In the genomic region with DNA sequence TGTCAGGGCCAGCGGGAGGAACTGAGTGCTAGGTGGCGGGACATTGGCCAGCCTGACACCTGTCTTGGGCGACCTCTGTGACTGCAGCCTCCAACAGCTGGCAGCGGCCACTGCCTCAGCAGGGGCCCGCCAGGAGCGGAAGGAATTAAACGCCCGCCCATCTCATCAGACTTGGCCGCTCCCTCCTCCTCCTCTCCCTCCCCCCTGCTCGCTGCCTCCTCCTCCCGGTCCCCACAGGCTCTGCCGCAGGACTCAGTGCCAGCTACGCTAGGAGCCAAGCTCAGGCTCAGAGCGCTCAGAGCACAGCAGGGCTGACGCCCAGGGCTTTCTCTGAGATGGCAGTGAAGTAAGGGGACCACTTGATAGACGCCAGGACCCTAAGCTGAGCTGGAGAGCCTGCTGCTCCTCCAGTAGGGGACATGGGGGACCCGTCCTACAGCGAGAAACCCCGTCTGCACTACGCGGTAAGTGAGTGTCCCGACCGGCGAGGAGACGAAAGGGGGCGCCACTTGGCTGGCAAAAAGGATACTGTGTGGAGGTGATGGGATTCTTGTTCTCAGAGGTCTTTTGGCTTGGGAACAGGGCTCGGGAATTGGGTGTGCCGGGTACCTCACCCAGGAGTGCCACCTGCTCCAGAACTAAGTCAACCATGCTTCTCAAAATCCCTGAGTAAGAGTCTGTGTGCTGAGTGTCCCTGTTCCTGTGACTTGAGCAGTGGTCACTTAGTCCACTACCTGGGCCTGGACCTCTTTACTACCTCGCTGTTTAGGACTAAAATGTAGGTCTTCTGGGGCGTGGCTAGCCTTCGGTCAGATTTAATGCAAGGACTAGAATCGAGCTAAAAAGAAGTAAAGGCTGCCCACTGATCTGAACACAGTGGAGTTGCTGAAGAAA, we compare ENCODE assay signal across 8 mouse cellular contexts.
DNase-seq lines count a peak whose midpoint lies in the region; ATAC-seq and TF ChIP-seq lines count a peak whose summit lies in the region.

No protein-coding gene starts in this region.

- peak; percentile 98 for ATAC-seq in forebrain, embryonic 15.5 days (replicated peaks)
- peak; percentile 97 for ATAC-seq in liver, postnatal 0 days
- ATAC-seq in neural tube, embryonic 12.5 days (ENCODE audit: low FRiP score, low read depth), result peak; percentile 97
- peak; percentile 97 for ATAC-seq in stomach, postnatal 0 days (ENCODE audit: low FRiP score, low TSS enrichment)

- 19% methylated on average over 32 of the region's 32 CpGs for whole genome bisulfite sequencing in forebrain, embryonic 15.5 days
- 19% methylated on average over 32 of the region's 32 CpGs for WGBS in liver, postnatal 0 days (ENCODE audit: insufficient replicate concordance)
- 19% methylated on average over 32 of the region's 32 CpGs for WGBS in neural tube, embryonic 12.5 days
- whole genome bisulfite sequencing in stomach, postnatal 0 days, result 17% methylated on average over 28 of the region's 32 CpGs

- peak overlapping the region; percentile 70 for H3K4me3 ChIP-seq in ES-Bruce4 (ENCODE audit: low read depth, low read length)
- H3K4me3 ChIP-seq in forebrain, embryonic 15.5 days, result peak overlapping the region; percentile 36
- H3K4me3 ChIP-seq in liver, postnatal 0 days (ENCODE audit: low read depth, low read length), result peak overlapping the region; percentile 50
- H3K4me3 ChIP-seq in neural tube, embryonic 12.5 days, result peak overlapping the region; percentile 28
- peak overlapping the region; percentile 43 for H3K4me3 ChIP-seq in stomach, postnatal 0 days (ENCODE audit: low read depth, low read length)

- peak; percentile 28 for TF ChIP-seq CTCF in ES-Bruce4 (IDR thresholded peaks at IDR 0.05; ENCODE audit: low read depth, low read length)
- TF ChIP-seq CTCF in liver, postnatal 0 days (IDR thresholded peaks at IDR 0.05; ENCODE audit: low read depth), result peak; percentile 47
- peak; percentile 65 for TF ChIP-seq CTCF in stomach, postnatal 0 days (IDR thresholded peaks at IDR 0.05; ENCODE audit: low read depth)

- intact Hi-C loops in heart, postnatal 25 days (cut with DNase I), result loop anchor here (5.0 kb wide), 1 partner anchor 261 kb away; no protein-coding TSS in a partner anchor

- TF ChIP-seq EP300 in ES-Bruce4 (IDR thresholded peaks at IDR 0.05; ENCODE audit: insufficient read depth, low read depth, low read length), result no peak
- no peak for TF ChIP-seq EP300 in liver, postnatal 0 days (IDR thresholded peaks at IDR 0.05; ENCODE audit: low read depth)
- TF ChIP-seq EP300 in stomach, postnatal 0 days (optimal IDR thresholded peaks at IDR 0.05), result no peak

- H3K9me3 ChIP-seq in ES-Bruce4 (replicated peaks; ENCODE audit: control insufficient read depth, insufficient read depth, low read length, poor library complexity, severe bottlenecking), result no peaks in the 10 kb centered on the region
- H3K9me3 ChIP-seq in forebrain, embryonic 15.5 days, result no peaks in the 10 kb centered on the region
- no peaks in the 10 kb centered on the region for H3K9me3 ChIP-seq in liver, postnatal 0 days (ENCODE audit: low read length)
- no peaks in the 10 kb centered on the region for H3K9me3 ChIP-seq in neural tube, embryonic 12.5 days
- no peaks in the 10 kb centered on the region for H3K9me3 ChIP-seq in stomach, postnatal 0 days (ENCODE audit: control insufficient read depth, low read length)

- no peaks in the 10 kb centered on the region for H3K36me3 ChIP-seq in ES-Bruce4 (ENCODE audit: control insufficient read depth, insufficient read depth, low read length, poor library complexity, severe bottlenecking)
- H3K36me3 ChIP-seq in forebrain, embryonic 15.5 days, result no peaks in the 10 kb centered on the region
- H3K36me3 ChIP-seq in liver, postnatal 0 days (replicated peaks; ENCODE audit: insufficient read depth, low read length), result no peaks in the 10 kb centered on the region
- H3K36me3 ChIP-seq in neural tube, embryonic 12.5 days, result no peaks in the 10 kb centered on the region
- no peaks in the 10 kb centered on the region for H3K36me3 ChIP-seq in stomach, postnatal 0 days (ENCODE audit: control insufficient read depth, insufficient read depth, low read length)

- H3K27me3 ChIP-seq in ES-Bruce4 (ENCODE audit: control insufficient read depth, insufficient read depth, low read length, poor library complexity, severe bottlenecking), result no peaks in the 10 kb centered on the region
- H3K27me3 ChIP-seq in forebrain, embryonic 15.5 days, result 0 out of 2 replicates have a peak, but pooled peaks cover 5% of the 10 kb centered on the region
- no peaks in the 10 kb centered on the region for H3K27me3 ChIP-seq in liver, postnatal 0 days (ENCODE audit: insufficient read depth, low read length)
- peaks cover 4% of the 10 kb centered on the region for H3K27me3 ChIP-seq in neural tube, embryonic 12.5 days (replicated peaks)
- no peaks in the 10 kb centered on the region for H3K27me3 ChIP-seq in stomach, postnatal 0 days (ENCODE audit: control insufficient read depth, insufficient read depth, low read length)

- no peak overlapping the region for H3K27ac ChIP-seq in ES-Bruce4 (ENCODE audit: insufficient read depth, low read length)
- H3K27ac ChIP-seq in forebrain, embryonic 15.5 days (replicated peaks), result no peak overlapping the region
- H3K27ac ChIP-seq in liver, postnatal 0 days (ENCODE audit: low read depth), result no peak overlapping the region
- no peak overlapping the region for H3K27ac ChIP-seq in neural tube, embryonic 12.5 days
- peak overlapping the region; percentile 69 for H3K27ac ChIP-seq in stomach, postnatal 0 days (replicated peaks)

- TF ChIP-seq POLR2A in ES-Bruce4 (IDR thresholded peaks at IDR 0.05; ENCODE audit: insufficient read depth, low read length), result no peak

- H3K4me2 ChIP-seq in forebrain, embryonic 15.5 days (replicated peaks), result peak overlapping the region; percentile 56
- peak overlapping the region; percentile 73 for H3K4me2 ChIP-seq in liver, postnatal 0 days (ENCODE audit: low read depth, low read length)
- peak overlapping the region; percentile 62 for H3K4me2 ChIP-seq in neural tube, embryonic 12.5 days (replicated peaks)
- H3K4me2 ChIP-seq in stomach, postnatal 0 days (replicated peaks; ENCODE audit: low read depth), result peak overlapping the region; percentile 52

- H3K4me1 ChIP-seq in ES-Bruce4 (ENCODE audit: control insufficient read depth, insufficient read depth, low read length), result no peaks in the 10 kb centered on the region
- H3K4me1 ChIP-seq in forebrain, embryonic 15.5 days, result 0 out of 2 replicates have a peak, but pooled peaks cover 3% of the 10 kb centered on the region
- H3K4me1 ChIP-seq in liver, postnatal 0 days (ENCODE audit: insufficient read depth), result no peaks in the 10 kb centered on the region; the same call in 1 of the 2 replicates
- H3K4me1 ChIP-seq in neural tube, embryonic 12.5 days, result no peaks in the 10 kb centered on the region
- H3K4me1 ChIP-seq in stomach, postnatal 0 days (replicated peaks; ENCODE audit: control insufficient read depth, insufficient read depth), result no peaks in the 10 kb centered on the region

- DNase-seq in cerebellum, adult 18-20 months, result peak; percentile 16 to 22
- peak; percentile 69 for DNase-seq in heart, postnatal 25 days (ENCODE audit: low spot score)
- DNase-seq in layer of hippocampus, adult 18-20 months (ENCODE audit: low spot score in 2 of 2), result peak; percentile 4 to 34
- DNase-seq in liver, postnatal 0 days, result peak; percentile 73
- peak; percentile 80 for DNase-seq in stomach, postnatal 0 days (ENCODE audit: low spot score)

- peak overlapping the region; percentile 33; the same call in 1 of the 2 replicates for H3K9ac ChIP-seq in ES-Bruce4 (ENCODE audit: low read depth, poor library complexity, severe bottlenecking)
- H3K9ac ChIP-seq in forebrain, embryonic 15.5 days (replicated peaks), result peak overlapping the region; percentile 35; the same call in 1 of the 2 replicates
- H3K9ac ChIP-seq in liver, postnatal 0 days (replicated peaks), result peak overlapping the region; percentile 59
- no peak overlapping the region for H3K9ac ChIP-seq in neural tube, embryonic 12.5 days
- H3K9ac ChIP-seq in stomach, postnatal 0 days (ENCODE audit: low read length), result peak overlapping the region; percentile 54

Comparison
In these comparisons a context has a peak if more than half of its experiments do, and no peak if none do; other contexts are left out.
1. DNase-seq: peak in every context shown above with its lines; median percentile 80 in stomach, postnatal 0 days; 73 in liver, postnatal 0 days; 69 in heart, postnatal 25 days; 19 in cerebellum, adult 18-20 months; 19 in layer of hippocampus, adult 18-20 months.